Mouse (Mus musculus): Measurements from ENCODE around the gene Rad9a.

- TF ChIP-seq CTCF (IDR thresholded peaks at IDR 0.05; ENCODE audit: control insufficient read depth, insufficient read depth, low read length) (peak; percentile 75), POLR2A (IDR thresholded peaks at IDR 0.05; ENCODE audit: borderline replicate concordance, control insufficient read depth, low read depth, low read length) (peak; percentile 88; the same call in 1 of the 2 replicates)
Measured at GRCm38 (mm10) chr19:4191528-4192250, 9.8 kb downstream of the Rad9a start, which contains the start of gene Ppp1ca.

Data from bone marrow, adult 2 months (tissue).